Mouse (Mus musculus) colon, adult 2 months (tissue): Measurements from ENCODE around the gene Gnb2. TPM values are rescaled to one million over a fixed set of nuclear protein-coding genes. Genes with fewer than 3 reads are reported as not detected.

Experiments used
- polyA plus RNA-seq: library from polyadenylated mRNA; depleted of rRNA; stranded (reverse); fragments of >200 nt; gene quantifications from 2 replicates; pipeline ENCODE4 v1.2.3, GENCODE M21; 2012; rRNA removed

Gene Gnb2
- polyA plus RNA-seq = 1,263 and 1,764 TPM in 2 replicates

DNA sequence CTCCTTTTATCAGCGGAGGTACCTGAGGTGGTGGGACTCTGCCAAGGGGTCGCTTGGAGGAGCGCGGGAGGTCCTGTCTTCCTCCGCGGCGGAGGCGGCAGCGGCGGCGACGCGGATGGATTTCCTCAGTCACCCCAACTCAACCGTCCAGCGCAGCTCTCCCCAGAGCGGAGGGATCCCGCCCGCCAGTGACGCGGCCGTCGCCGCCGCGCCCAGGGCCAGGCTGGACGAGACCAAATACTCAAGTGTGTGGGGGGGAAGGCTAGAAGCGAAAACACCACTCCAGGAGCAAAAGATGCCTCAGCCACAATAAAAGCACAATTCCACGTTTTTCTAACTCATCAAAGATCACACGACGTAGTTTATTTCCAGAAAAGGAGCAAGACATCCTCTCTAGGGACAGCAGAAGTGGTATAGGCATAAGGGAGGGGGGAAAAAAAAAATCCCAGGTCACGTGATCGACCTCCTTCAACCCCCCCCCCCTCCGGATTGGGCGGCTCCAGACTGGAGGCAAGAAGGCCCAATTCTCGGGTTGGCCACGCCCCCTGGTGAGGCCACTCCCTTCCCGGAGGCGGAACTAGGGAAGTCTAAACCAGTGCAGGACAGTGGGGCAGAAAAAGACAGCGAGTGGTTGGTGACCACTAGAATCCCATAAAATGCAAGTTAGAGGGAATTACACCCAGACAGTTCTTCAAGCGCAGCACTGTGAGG, at the start of gene Gnb2, which contains the start of gene Epo:
Gene Gnb2, minus strand, starts transcription at position 394 of the 711 bp plus-strand sequence.
Gene Epo, minus strand, starts transcription at position 126 of the 711 bp plus-strand sequence.

GRCm38 (mm10) chr5:137569665-137570064, 36.4 kb upstream of the Gnb2 start, which contains the start of gene Tfr2:
Gene Tfr2 (plus strand): TSS chr5:137569840.

DNA sequence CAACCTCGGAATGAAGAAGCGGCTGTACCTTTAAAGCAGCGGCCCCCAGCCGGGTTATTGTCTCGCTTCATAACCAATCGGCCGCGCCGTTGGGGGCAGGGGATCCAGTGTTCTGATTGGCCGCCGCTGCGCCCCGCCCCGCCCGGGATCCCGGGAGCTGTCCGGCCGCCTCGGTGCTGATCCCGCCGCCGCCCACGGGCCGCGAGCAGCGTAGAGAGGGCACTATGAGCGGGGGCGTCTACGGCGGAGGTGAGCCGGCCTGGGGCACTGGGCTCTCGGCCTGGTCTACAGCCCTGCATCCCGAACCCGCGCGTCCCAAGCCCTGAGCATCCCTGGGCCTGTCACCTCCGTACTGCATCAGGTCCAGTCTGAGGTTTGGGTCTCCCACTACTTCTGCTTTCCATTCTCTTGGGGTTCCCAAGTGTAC, 20.1 kb upstream of the Gnb2 start, which contains the start of gene Actl6b:
Gene Actl6b, plus strand, starts transcription at position 107 of the 427 bp plus-strand sequence.

GRCm38 (mm10) chr5:137518436-137518835, 14.9 kb downstream of the Gnb2 start, which contains the start of gene Gigyf1:
Gene Gigyf1 (plus strand): TSS chr5:137518548.

DNA sequence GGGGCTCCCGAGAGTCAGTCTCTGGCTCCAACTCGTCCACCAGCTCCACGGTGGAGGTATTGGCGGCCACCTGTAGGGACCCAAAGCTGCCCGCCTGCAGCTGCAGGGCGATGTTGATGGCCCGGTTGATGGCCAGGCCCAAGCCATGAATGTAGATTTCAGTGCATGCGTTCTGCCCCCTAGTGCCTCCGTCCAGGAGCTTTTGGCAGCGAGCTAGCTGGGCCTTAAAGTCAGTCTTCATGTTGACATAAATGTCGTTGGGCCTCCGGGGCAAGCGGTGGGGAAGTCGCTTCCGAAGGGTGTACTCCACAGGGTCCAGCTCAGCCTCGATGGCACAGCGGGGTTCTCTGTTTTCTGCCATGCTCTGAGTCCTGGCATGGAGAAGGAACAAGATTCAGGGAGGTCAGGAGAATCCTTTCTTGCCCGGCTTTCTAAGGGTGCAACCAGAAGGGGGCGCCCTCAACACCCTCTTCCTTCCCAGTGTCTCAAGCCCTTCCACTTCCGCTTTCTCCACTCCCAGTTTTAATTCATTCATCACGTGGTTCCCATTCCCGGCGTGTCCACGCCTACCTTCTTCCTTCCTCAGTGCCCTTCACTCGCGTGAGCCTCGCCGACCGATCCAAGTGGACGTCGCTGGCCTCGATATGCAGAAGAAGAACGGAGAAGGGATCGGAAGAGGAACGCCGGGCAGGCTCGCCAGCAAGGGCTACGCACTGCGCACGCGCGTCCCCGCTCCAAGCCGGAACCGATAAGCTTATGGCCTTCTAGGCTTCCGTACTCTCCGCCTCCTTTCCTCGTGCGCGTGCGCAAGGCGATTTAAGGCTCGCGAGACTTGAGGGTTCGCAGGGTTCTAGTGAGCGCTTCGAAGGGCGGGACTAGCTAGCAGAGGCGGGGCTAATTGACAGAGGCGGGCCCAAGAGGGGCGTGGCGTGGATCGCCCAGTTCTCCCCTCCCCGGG, 31.3 kb downstream of the Gnb2 start, which contains the start of gene Pop7:
Gene Pop7, minus strand, starts transcription at position 810 of the 958 bp plus-strand sequence.

Other genes starting within 250 kb of the Gnb2 start
- gene Ache, start 246.0 kb downstream of the Gnb2 start, polyA plus RNA-seq = 23.7 and 25.2 TPM in 2 replicates
- 26.9 and 29.9 TPM in 2 replicates for gene Ufsp1, start 238.9 kb downstream of the Gnb2 start, polyA plus RNA-seq
- gene Srrt, start 225.8 kb downstream of the Gnb2 start, polyA plus RNA-seq = 108 and 120 TPM in 2 replicates
- 34.6 and 35.4 TPM in 2 replicates for gene Trip6, start 219.1 kb downstream of the Gnb2 start, polyA plus RNA-seq
- gene Slc12a9, start 199.9 kb downstream of the Gnb2 start, polyA plus RNA-seq = 21.2 and 27.5 TPM in 2 replicates
- gene Ephb4, start 183.4 kb downstream of the Gnb2 start, polyA plus RNA-seq = 84.2 and 85.0 TPM in 2 replicates
- gene Zan, start 56.4 kb downstream of the Gnb2 start, polyA plus RNA-seq = 22.4 and 26.3 TPM in 2 replicates
- gene Pop7, start 31.0 kb downstream of the Gnb2 start, polyA plus RNA-seq = 40.2 and 51.9 TPM in 2 replicates
- gene Gigyf1, start 15.0 kb downstream of the Gnb2 start, polyA plus RNA-seq = 27.8 and 28.4 TPM in 2 replicates
- not detected in 2 replicates for gene Epo, start 268 bp downstream of the Gnb2 start, polyA plus RNA-seq
- 1.6 and 2.3 TPM in 2 replicates for gene Actl6b, start 20.0 kb upstream of the Gnb2 start, polyA plus RNA-seq
- gene Tfr2, start 36.3 kb upstream of the Gnb2 start, polyA plus RNA-seq = 0.35 and 0.53 TPM in 2 replicates
- 108 and 115 TPM in 2 replicates for gene Mospd3, start 67.5 kb upstream of the Gnb2 start, polyA plus RNA-seq
- 102 and 105 TPM in 2 replicates for gene Pcolce, start 80.3 kb upstream of the Gnb2 start, polyA plus RNA-seq
- 0.76 and 0.82 TPM in 2 replicates for gene Fbxo24, start 95.5 kb upstream of the Gnb2 start, polyA plus RNA-seq
- gene Lrch4, start 95.6 kb upstream of the Gnb2 start, polyA plus RNA-seq = 72.8 and 76.5 TPM in 2 replicates
- 43.6 and 44.0 TPM in 2 replicates for gene Gm20605, start 95.7 kb upstream of the Gnb2 start, polyA plus RNA-seq
- 130 and 133 TPM in 2 replicates for gene Sap25, start 107.8 kb upstream of the Gnb2 start, polyA plus RNA-seq
- 0.99 and 1.6 TPM in 2 replicates for gene Irs3, start 112.2 kb upstream of the Gnb2 start, polyA plus RNA-seq
- gene Agfg2, start 151.2 kb upstream of the Gnb2 start, polyA plus RNA-seq = 30.9 and 51.1 TPM in 2 replicates
- gene Nyap1, start 208.1 kb upstream of the Gnb2 start, polyA plus RNA-seq = 16.7 and 16.8 TPM in 2 replicates
- 172 and 193 TPM in 2 replicates for gene Tsc22d4, start 212.2 kb upstream of the Gnb2 start, polyA plus RNA-seq
- gene Ppp1r35, start 245.3 kb upstream of the Gnb2 start, polyA plus RNA-seq = 57.8 and 59.4 TPM in 2 replicates